Mouse (Mus musculus) ES-E14 (cell line): ENCODE measurements around the gene Als2cl. TPM values are rescaled to one million over a fixed set of nuclear protein-coding genes. Genes with fewer than 3 reads are reported as not detected.

Experiments used
- DNase-seq: peaks from one replicate; pipeline ENCODE4 v3.0.0-alpha.2; 2013; ENCODE audit warnings: low read depth, low spot score
- H3K27ac ChIP-seq: 2 replicates; pipeline ENCODE4 v1.5.1; 2012; ENCODE audit warnings: low read depth, mild to moderate bottlenecking, low read length, moderate library complexity, mixed read lengths; ENCODE audit not compliant: poor library complexity, insufficient read depth, severe bottlenecking
- H3K36me3 ChIP-seq: 2 replicates; pipeline ENCODE4 v1.6.1; 2012; ENCODE audit warnings: mild to moderate bottlenecking, low read length, moderate library complexity, mixed read lengths; ENCODE audit not compliant: control insufficient read depth, poor library complexity, insufficient read depth, severe bottlenecking
- H3K4me1 ChIP-seq, 2 experiments: fragments of 150-350 bp in 1 of 2; sonication (generic) in 1 of 2; 2 replicates each; pipeline ENCODE4 v1.6.1; 2012; ENCODE audit warnings: low read length in 2 of 2, mild to moderate bottlenecking in 1 of 2, mixed read lengths in 1 of 2; ENCODE audit not compliant: control insufficient read depth in 2 of 2, insufficient read depth in 2 of 2, poor library complexity in 1 of 2
- H3K4me3 ChIP-seq, 2 experiments: fragments of 150-350 bp in 1 of 2; sonication (generic) in 1 of 2; 2 replicates each; pipeline ENCODE4 v1.5.1; 2012; ENCODE audit warnings: low read length in 2 of 2, low read depth in 1 of 2, mild to moderate bottlenecking in 1 of 2, mixed read lengths in 1 of 2; ENCODE audit not compliant: insufficient read depth in 1 of 2, poor library complexity in 1 of 2, severe bottlenecking in 1 of 2
- H3K9ac ChIP-seq: 2 replicates; pipeline ENCODE4 v1.6.1; 2012; ENCODE audit warnings: low read depth, mild to moderate bottlenecking, low read length, mixed read lengths; ENCODE audit not compliant: poor library complexity, insufficient read depth, severe bottlenecking
- H3K9me3 ChIP-seq: fragments of 150-350 bp; sonication (generic); 2 replicates; pipeline ENCODE4 v1.6.1; 2012; ENCODE audit warnings: low read depth, mild to moderate bottlenecking, low read length; ENCODE audit not compliant: control insufficient read depth, insufficient read depth
- CHD2 ChIP-seq: IDR thresholded peaks from 2 replicates; pipeline ENCODE4 v1.6.1; 2014; ENCODE audit warnings: mild to moderate bottlenecking, low read depth, low read length, inconsistent platforms
- HCFC1 ChIP-seq: IDR thresholded peaks from 2 replicates; pipeline ENCODE4 v1.6.1; 2012; ENCODE audit warnings: low read length, inconsistent platforms, borderline replicate concordance; ENCODE audit not compliant: insufficient read depth
- MAFK ChIP-seq: IDR thresholded peaks from 2 replicates; pipeline ENCODE4 v1.6.1; 2014; ENCODE audit warnings: mild to moderate bottlenecking, low read depth, low read length, inconsistent platforms; ENCODE audit not compliant: insufficient read depth
- ZC3H11A ChIP-seq: IDR thresholded peaks from 2 replicates; pipeline ENCODE4 v1.6.1; 2012; ENCODE audit warnings: low read depth, mild to moderate bottlenecking, inconsistent platforms, low read length, borderline replicate concordance
- ZNF384 ChIP-seq: IDR thresholded peaks from 2 replicates; pipeline ENCODE4 v1.6.1; 2012; ENCODE audit warnings: low read depth, low read length, inconsistent platforms
- in situ Hi-C, 2 experiments: fragments of 600-800 bp; cut with MboI; formaldehyde crosslinking; loops; one replicate each; pipeline ENCODE4 v1.15.1; 2025; ENCODE audit warnings: low sequenced_read_pairs in 2 of 2, inconsistent platforms in 1 of 2; ENCODE audit not compliant: unreplicated experiment in 2 of 2
- total RNA-seq: library from RNA; depleted of rRNA; stranded (reverse); fragments of 300-350 nt; gene quantifications from 2 replicates; pipeline ENCODE4 v1.2.3, GENCODE M21; 2012

Gene Als2cl
- total RNA-seq, 1 experiment, result 13.0 TPM

DNA sequence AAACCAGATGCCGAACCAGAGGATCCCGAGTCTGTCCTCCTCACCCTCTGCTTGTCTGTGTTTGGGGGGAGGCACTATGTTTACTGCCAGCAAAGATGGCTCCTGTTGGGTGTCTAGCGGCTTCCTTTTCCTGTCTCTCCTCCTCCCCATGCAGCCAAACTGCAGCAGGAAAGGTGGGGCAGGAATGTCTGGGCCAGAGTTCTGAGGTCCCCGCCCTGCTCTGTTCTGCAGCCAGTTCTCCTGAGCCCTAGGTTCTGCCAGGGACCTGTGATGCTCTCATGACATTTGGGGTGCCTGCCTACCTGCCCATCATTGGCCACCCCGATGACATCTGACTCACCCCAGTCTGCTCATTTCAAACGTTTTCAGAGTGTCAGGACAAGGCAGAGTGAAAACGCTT lies 2.3 kb downstream of the Als2cl start:
- peaks cover 0 to 18% of the 10 kb centered on the region in 2 experiments; a peak in 3 of 4 replicates for H3K4me1 ChIP-seq
- DNase-seq, result no peak
- H3K4me3 ChIP-seq, result no peak overlapping the region
- H3K27ac ChIP-seq, result no peak overlapping the region
- H3K9ac ChIP-seq, result no peak overlapping the region
- peaks cover 7% of the 10 kb centered on the region; the same call in 1 of the 2 replicates for H3K36me3 ChIP-seq
- in situ Hi-C loops, result no loop called here
- TF ChIP-seq ZC3H11A (no peak), ZNF384 (no peak), CHD2 (no peak), MAFK (no peak), HCFC1 (no peak)
- no peaks in the 10 kb centered on the region for H3K9me3 ChIP-seq

DNA sequence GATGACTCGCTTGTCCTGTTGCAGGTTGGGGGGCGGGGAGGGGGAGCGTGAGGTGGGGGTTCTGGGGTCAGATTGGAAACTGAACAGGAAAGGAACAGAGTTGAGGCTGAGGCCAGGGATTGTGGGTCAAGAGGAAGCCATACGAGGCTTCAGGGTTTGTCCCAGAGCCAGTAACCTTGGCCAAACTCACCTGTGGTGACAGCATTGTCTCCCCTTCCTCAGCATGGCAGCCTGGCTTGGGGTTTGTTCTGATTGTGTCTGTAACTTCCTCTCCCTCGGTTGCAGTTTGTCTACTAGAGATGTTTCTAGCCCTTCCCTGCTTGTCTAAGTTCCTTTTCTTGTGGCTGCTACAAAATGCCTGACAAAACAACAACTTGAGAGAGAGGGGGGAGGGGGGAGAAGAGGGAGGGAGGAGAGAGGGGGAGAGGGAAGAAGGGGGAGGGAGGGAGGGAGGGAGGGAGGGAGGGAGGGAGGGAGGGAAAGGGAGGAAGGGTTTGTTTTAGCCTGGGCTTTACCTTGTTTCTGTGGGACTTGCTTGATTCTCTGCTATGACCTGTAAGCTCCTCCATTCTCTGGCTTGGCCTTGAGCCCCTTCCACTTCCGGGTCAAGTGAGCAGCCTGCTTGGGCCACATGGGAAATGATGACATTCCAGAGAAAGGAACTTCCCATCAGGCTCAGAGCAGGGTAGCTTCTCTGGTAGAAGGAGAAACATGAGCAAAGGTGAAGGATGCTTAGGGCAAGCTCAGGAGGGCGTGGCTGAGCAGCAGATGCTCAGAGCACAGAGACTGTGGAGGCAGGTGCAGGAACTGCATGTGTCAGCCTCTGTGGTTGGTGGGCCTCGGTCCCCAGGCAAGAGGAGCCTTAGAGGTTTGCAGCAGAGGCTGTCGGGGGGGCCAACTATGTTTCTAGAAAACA lies 8.0 kb downstream of the Als2cl start:
- Histone ChIP-seq H3K9ac (no peak overlapping the region), H3K4me1 (peaks cover 2 to 26% of the 10 kb centered on the region in 2 experiments; a peak in 2 of 4 replicates), H3K27ac (peak overlapping the region; percentile 41; the same call in 1 of the 2 replicates), H3K36me3 (peaks cover 19% of the 10 kb centered on the region; the same call in 1 of the 2 replicates), H3K4me3 (peak overlapping the region in 1 of 2 experiments; percentile 1; a peak in 1 of 4 replicates), H3K9me3 (no peaks in the 10 kb centered on the region)
- DNase-seq, result no peak
- in situ Hi-C loops, result no loop called here
- TF ChIP-seq HCFC1, result no peak
- TF ChIP-seq MAFK, result no peak
- TF ChIP-seq CHD2, result no peak
- no peak for TF ChIP-seq ZC3H11A
- TF ChIP-seq ZNF384, result no peak

DNA sequence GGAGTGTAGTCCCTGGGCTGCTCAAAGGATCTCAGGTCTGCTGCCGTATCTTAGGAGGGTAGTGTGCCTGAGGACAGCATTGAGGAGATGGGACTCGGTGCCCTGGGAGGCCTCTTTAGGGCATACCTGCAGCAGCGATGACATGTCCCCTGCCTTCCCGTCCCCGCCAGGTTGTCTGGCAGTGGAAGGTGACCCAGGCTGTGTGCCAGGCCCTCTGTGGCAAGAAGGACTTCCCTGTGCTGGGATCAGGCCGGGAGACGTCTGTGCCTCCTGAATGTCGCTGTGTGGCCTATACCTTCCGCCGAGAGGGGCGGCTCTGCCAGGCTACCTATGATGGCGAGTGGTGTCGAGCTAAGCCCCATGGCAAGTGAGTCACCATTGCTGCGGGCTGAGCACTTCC lies 9.3 kb downstream of the Als2cl start:
- TF ChIP-seq CHD2 (no peak), HCFC1 (no peak), ZC3H11A (no peak), MAFK (no peak), ZNF384 (no peak)
- Histone ChIP-seq H3K9me3 (no peaks in the 10 kb centered on the region), H3K27ac (no peak overlapping the region), H3K4me3 (peak overlapping the region in 1 of 2 experiments; percentile 5; a peak in 1 of 4 replicates), H3K36me3 (peaks cover 19% of the 10 kb centered on the region; the same call in 1 of the 2 replicates), H3K9ac (no peak overlapping the region), H3K4me1 (peaks cover 2 to 26% of the 10 kb centered on the region in 2 experiments; a peak in 2 of 4 replicates)
- in situ Hi-C loops, result no loop called here
- DNase-seq, result no peak

DNA sequence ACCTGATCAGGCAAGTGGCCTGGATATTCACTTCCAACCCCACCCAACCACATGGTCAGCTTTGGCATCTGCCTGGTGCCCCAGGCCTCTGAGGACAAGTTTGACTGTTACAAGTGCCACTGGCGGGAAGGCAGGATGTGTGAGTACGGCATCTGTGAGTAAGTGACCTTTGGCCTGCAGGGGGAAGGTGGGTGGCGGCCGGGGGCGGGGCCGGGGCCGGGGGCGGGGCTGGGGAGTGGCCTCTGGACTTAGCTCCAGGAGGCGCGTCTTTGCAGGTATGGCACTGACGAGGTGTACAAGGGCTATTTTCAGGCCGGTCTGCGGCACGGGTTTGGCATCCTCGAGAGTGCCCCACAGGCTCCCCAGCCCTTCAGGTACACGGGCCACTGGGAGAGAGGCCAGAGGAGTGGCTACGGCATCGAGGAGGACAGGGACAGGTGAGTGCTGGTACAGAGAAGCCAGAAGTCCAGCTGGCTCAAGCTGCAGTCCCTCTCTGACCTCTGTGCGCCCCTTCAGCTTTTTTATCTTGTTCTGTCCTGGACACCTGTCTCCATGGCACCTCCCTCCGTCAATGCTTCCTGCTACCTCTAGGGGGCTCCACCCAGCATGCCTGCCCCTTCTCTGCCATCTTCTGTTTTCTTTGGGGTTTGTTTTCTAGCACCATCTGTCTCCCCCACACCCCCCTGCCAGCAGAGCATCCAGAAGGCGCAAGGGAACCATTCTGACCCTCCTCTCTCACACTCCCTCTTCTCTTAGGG lies 10.5 kb downstream of the Als2cl start:
- peak overlapping the region in 1 of 2 experiments; percentile 21; a peak in 2 of 4 replicates for H3K4me3 ChIP-seq
- no peak for DNase-seq
- no peak for TF ChIP-seq ZC3H11A
- TF ChIP-seq CHD2, result no peak
- TF ChIP-seq HCFC1, result no peak
- TF ChIP-seq ZNF384, result no peak
- no peak for TF ChIP-seq MAFK

More for the DNA sequence above, 10.5 kb downstream of the Als2cl start:
- Histone ChIP-seq H3K4me1 (peaks cover 2 to 28% of the 10 kb centered on the region in 2 experiments; a peak in 2 of 4 replicates), H3K9ac (no peak overlapping the region), H3K9me3 (no peaks in the 10 kb centered on the region), H3K27ac (no peak overlapping the region), H3K36me3 (peaks cover 16% of the 10 kb centered on the region; the same call in 1 of the 2 replicates)
- in situ Hi-C loops, result no loop called here
